34 mouse cellular contexts compared by ENCODE assay signal in genomic region chr14:79733501-79733900, GRCm38 (mm10). TPM values are rescaled to one million over a fixed set of nuclear protein-coding genes. Genes with fewer than 3 reads are reported as not detected.
"Had no signal": no experiment of that assay in that cellular context is flagged by ENCODE, and none has a peak within 500 bp of the region (broad histone marks: within the 10 kb centered on the region; RNA-seq: fewer than 3 reads in every experiment).

No protein-coding gene starts in this region.

- H3K9ac ChIP-seq: limb, embryonic 12.5 days; limb, embryonic 13.5 days; limb, embryonic 15.5 days; liver, embryonic 12.5 days; liver, embryonic 13.5 days; liver, embryonic 14.5 days; liver, embryonic 15.5 days; liver, postnatal 0 days; lung, embryonic 14.5 days; lung, embryonic 15.5 days; midbrain, embryonic 12.5 days; midbrain, embryonic 13.5 days; midbrain, embryonic 15.5 days had no signal

- H3K36me3 ChIP-seq: limb, embryonic 10.5 days; limb, embryonic 12.5 days; limb, embryonic 13.5 days; limb, embryonic 15.5 days; liver, embryonic 12.5 days; liver, embryonic 13.5 days; liver, embryonic 15.5 days; lung, embryonic 15.5 days; midbrain, embryonic 10.5 days; midbrain, embryonic 12.5 days; midbrain, embryonic 13.5 days; midbrain, embryonic 15.5 days had no signal

- H3K27me3 ChIP-seq: limb, embryonic 13.5 days; limb, embryonic 15.5 days; liver, embryonic 12.5 days; liver, embryonic 13.5 days; liver, embryonic 15.5 days; lung, embryonic 15.5 days; megakaryocyte, embryonic 14.5 days; midbrain, embryonic 12.5 days; midbrain, embryonic 13.5 days; midbrain, embryonic 15.5 days had no signal

- DNase-seq: layer of hippocampus, postnatal 36 days; left cerebral cortex, postnatal 4 days; liver; liver, embryonic 13.5 days; liver, postnatal 0 days; lung, adult 18-20 months; lung, adult 2 months; lung, embryonic 14.5 days; lung, postnatal 10 days; lung, postnatal 14 days; lung, postnatal 36 days; lung, postnatal 4 days had no signal

- H3K4me2 ChIP-seq: limb, embryonic 12.5 days; limb, embryonic 13.5 days; limb, embryonic 15.5 days; liver, embryonic 11.5 days; liver, embryonic 12.5 days; liver, embryonic 13.5 days; liver, embryonic 15.5 days; lung, embryonic 14.5 days; lung, embryonic 15.5 days; midbrain, embryonic 12.5 days; midbrain, embryonic 13.5 days; midbrain, embryonic 15.5 days had no signal

- H3K4me1 ChIP-seq: limb, embryonic 10.5 days; limb, embryonic 12.5 days; limb, embryonic 13.5 days; limb, embryonic 15.5 days; liver, embryonic 12.5 days; liver, embryonic 13.5 days; liver, embryonic 15.5 days; lung, embryonic 15.5 days; megakaryocyte, embryonic 14.5 days; midbrain, embryonic 10.5 days; midbrain, embryonic 15.5 days had no signal

- ATAC-seq: liver, embryonic 12.5 days; liver, postnatal 0 days; lung, postnatal 0 days; midbrain, embryonic 13.5 days; midbrain, embryonic 15.5 days; midbrain, embryonic 16.5 days had no signal

- H3K4me3 ChIP-seq: left cerebral cortex, adult 2 months; limb, embryonic 10.5 days; limb, embryonic 12.5 days; limb, embryonic 13.5 days; limb, embryonic 15.5 days; liver, embryonic 12.5 days; liver, embryonic 13.5 days; liver, embryonic 15.5 days; lung, embryonic 15.5 days; megakaryocyte, embryonic 14.5 days; midbrain, embryonic 10.5 days; midbrain, embryonic 12.5 days; midbrain, embryonic 13.5 days; midbrain, embryonic 15.5 days; myocyte had no signal

- H3K27ac ChIP-seq: left cerebral cortex, adult 2 months; limb, embryonic 10.5 days; limb, embryonic 12.5 days; limb, embryonic 13.5 days; limb, embryonic 15.5 days; liver, embryonic 12.5 days; liver, embryonic 13.5 days; liver, embryonic 14.5 days; liver, embryonic 15.5 days; lung, embryonic 15.5 days; macrophage; midbrain, embryonic 10.5 days; midbrain, embryonic 12.5 days; midbrain, embryonic 13.5 days; midbrain, embryonic 15.5 days had no signal

- H3K9me3 ChIP-seq: limb, embryonic 10.5 days; limb, embryonic 12.5 days; limb, embryonic 13.5 days; limb, embryonic 15.5 days; liver, embryonic 12.5 days; liver, embryonic 13.5 days; liver, embryonic 15.5 days; lung, embryonic 15.5 days; midbrain, embryonic 10.5 days; midbrain, embryonic 12.5 days; midbrain, embryonic 13.5 days; midbrain, embryonic 15.5 days had no signal

RNA-seq across cellular contexts. Expression of gene Pcdh8, which starts 37.6 kb away (rescaled TPM):
- polyA plus RNA-seq: liver, adult 2 months; liver, embryonic 12.5 days; liver, embryonic 14.5 days; liver, embryonic 16.5 days; liver, postnatal 0 days; lung, adult 2 months; lung, embryonic 16.5 days; lung, postnatal 0 days; macrophage had no signal
